Mouse (Mus musculus) telencephalon, adult 2 months (tissue): ENCODE measurements around the gene Gm20696.

Experiments
- DNase-seq: peaks from one replicate; pipeline ENCODE4 v3.0.0-alpha.2; 2011; ENCODE audit warnings: low read depth, low spot score

Gene Gm20696

GRCm38 (mm10) chr6:99441100-99441499, 225.5 kb downstream of the Gm20696 start:
- DNase-seq: peak; percentile 79

GRCm38 (mm10) chr6:99440606-99441005, 226.0 kb downstream of the Gm20696 start:
- no peak for DNase-seq

- no peak for DNase-seq
These were observed 226.7 kb downstream of the Gm20696 start for GRCm38 (mm10) chr6:99439878-99440361.

DNA sequence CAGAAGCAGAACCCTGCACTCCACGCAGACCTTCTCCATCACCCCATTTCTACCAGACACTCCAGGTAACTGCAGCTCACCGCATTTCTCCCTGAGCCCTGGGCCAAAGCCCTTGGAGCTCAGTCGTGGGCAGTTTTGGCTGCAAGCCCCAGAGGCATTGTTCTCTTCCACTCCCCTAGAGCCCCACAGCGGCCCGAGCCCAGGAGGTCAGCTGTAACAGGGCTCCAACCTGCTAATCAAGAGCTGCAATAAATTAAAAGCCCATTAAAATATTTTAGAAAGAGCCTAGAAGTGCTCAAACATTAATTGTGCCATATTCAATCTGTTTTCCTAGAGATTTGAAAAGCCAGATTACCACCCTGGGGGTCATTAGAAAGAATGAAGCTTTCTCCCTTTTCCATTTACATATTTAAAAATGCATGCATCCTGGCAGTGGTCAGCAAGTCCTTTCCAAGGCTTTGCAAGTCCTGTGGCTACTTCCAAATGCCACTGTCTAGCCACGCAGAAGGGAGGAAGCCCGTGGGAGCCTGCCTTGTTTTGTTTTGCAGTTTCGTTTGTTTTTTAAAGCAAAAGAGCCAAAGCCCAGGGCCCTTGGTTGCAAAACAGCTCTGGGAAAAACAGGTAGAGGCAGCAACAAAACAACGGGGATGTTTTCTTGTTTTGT, 227.3 kb downstream of the Gm20696 start:
- DNase-seq: no peak

- no peak for DNase-seq
These were observed 230.2 kb downstream of the Gm20696 start for GRCm38 (mm10) chr6:99436371-99436770.

- DNase-seq: no peak
These were observed 231.5 kb downstream of the Gm20696 start for GRCm38 (mm10) chr6:99435140-99435539.

GRCm38 (mm10) chr6:99433006-99433405, 233.6 kb downstream of the Gm20696 start:
- no peak for DNase-seq

- DNase-seq: no peak
These were observed 234.7 kb downstream of the Gm20696 start for GRCm38 (mm10) chr6:99431941-99432340.

GRCm38 (mm10) chr6:99430560-99430959, 236.0 kb downstream of the Gm20696 start:
- no peak for DNase-seq

- DNase-seq: no peak
These were observed 237.0 kb downstream of the Gm20696 start for GRCm38 (mm10) chr6:99429378-99430131.

- DNase-seq: no peak
These were observed 237.6 kb downstream of the Gm20696 start for GRCm38 (mm10) chr6:99428961-99429360.

GRCm38 (mm10) chr6:99427301-99427700, 239.3 kb downstream of the Gm20696 start:
- no peak for DNase-seq

- no peak for DNase-seq
These were observed 241.6 kb downstream of the Gm20696 start for GRCm38 (mm10) chr6:99425044-99425443.

GRCm38 (mm10) chr6:99420666-99421065, 245.9 kb downstream of the Gm20696 start:
- DNase-seq: no peak

DNA sequence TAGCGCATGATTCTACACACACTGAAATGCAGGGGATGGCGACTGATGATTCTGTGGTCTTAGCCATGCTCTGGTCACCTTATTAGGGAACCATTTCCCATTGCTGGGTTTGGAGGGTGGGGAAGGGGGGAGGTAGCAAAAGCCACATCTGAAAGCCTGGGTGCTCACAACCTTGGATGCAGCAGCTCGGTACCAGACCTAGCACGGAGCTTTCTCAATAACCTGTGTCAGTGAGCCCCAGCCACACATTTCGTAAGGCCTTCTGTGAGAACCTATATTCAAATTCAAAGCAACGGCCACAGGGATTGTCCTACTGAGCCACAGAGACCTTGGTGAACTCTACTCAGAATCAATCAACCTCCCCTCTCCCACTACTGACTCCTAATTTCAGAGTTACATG, 254.0 kb downstream of the Gm20696 start:
- DNase-seq: no peak

DNA sequence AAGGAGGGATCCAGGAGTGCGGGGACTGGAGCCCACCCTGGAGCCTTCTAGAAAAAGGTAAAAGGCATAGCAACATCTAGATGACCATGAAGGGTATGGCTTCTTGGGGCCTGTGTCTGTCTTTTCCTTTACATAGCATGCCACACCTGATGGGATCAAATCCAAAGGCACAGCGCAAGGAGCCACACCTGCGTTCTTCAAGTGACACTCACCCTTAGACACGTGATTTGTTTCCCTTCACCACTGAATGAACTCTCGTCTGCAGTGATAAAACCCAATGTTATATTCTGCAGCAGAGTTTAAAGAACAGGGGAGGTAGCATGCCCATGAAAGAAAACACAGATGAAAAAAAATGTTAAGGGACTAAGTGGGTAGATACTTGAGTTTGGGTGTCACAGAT, 257.0 kb downstream of the Gm20696 start:
- DNase-seq: no peak

- DNase-seq: no peak
These were observed 257.7 kb downstream of the Gm20696 start for GRCm38 (mm10) chr6:99408880-99409279.

- DNase-seq: no peak
These were observed 262.7 kb downstream of the Gm20696 start for GRCm38 (mm10) chr6:99403755-99404390.

GRCm38 (mm10) chr6:99402941-99403340, 263.7 kb downstream of the Gm20696 start:
- no peak for DNase-seq

DNA sequence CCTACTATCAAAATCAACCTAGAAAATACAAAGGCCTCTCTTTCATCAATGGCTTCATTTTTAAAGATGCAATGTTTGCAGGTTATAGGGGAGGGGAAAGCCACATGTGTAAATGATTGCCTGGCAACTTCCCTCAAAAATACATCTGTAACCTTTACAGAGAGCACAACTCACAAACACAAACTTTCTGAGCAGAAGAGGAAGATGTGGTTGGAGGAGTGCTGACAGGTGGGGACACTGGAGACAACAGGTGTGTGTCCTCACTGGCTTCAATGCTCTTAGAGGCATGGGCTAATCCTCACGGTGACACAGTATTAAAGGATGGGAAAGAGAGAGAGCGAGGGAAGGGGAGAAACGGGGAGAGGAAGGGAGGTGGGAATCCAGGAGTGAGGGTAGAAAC, 264.2 kb downstream of the Gm20696 start:
- no peak for DNase-seq

DNA sequence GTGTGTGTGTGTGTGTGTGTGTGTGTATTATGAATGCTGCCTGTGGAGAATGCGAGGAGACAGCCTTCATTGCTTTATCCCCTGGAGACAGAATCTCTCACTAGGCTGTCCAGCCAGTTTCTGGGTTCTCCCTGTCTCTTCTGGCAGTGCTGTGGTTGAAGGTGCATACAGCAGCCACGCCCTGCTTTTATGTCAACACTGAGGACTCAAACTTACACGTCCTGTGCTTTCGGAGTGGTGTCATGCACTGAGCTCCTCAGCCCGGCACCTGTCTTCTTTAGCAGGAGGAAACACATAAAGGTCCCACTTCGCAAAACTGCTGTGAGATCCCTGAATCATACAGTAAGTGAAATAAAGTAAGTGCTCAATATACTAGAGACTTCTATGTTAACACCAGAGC, 264.8 kb downstream of the Gm20696 start:
- no peak for DNase-seq

GRCm38 (mm10) chr6:99401211-99401610, 265.4 kb downstream of the Gm20696 start:
- no peak for DNase-seq

- DNase-seq: no peak
These were observed 270.9 kb downstream of the Gm20696 start for GRCm38 (mm10) chr6:99395745-99396144.
